Mouse (Mus musculus) gastrocnemius, postnatal 25 days (tissue): ENCODE results near the gene Lyrm1. TPM values are rescaled to one million over a fixed set of nuclear protein-coding genes. Genes with fewer than 3 reads are reported as not detected.

Source experiments
- DNase-seq: peaks from one replicate; pipeline ENCODE4 v3.0.0; 2022
- long read RNA-seq, 2 experiments: library from polyadenylated mRNA; stranded (forward); transcript quantifications; one replicate each; pipeline ENCODE4 v2.0.0; 2021
- total RNA-seq, 2 experiments: library from RNA; stranded (reverse); gene quantifications; 1 replicate in 1 of 2; 2 replicates in 1 of 2; pipeline ENCODE4 v1.2.3; 2021

The Lyrm1 gene
- total RNA-seq: 1 to 10 TPM; 8.5 to 8.9 TPM
- long read RNA-seq, experiment 1, transcript Lyrm1-204 (4 exons, 875 nt): major isoform, 5 of 16 reads
- long read RNA-seq, experiment 1, partial matches to known transcripts: 1 of 16 reads
- long read RNA-seq, experiment 1, other reads (novel, unspliced or antisense): 4 of 16 reads
- long read RNA-seq, experiment 2, partial matches to known transcripts: 1 of 10 reads
- long read RNA-seq, experiment 2, other reads (novel, unspliced or antisense): 4 of 10 reads

DNA sequence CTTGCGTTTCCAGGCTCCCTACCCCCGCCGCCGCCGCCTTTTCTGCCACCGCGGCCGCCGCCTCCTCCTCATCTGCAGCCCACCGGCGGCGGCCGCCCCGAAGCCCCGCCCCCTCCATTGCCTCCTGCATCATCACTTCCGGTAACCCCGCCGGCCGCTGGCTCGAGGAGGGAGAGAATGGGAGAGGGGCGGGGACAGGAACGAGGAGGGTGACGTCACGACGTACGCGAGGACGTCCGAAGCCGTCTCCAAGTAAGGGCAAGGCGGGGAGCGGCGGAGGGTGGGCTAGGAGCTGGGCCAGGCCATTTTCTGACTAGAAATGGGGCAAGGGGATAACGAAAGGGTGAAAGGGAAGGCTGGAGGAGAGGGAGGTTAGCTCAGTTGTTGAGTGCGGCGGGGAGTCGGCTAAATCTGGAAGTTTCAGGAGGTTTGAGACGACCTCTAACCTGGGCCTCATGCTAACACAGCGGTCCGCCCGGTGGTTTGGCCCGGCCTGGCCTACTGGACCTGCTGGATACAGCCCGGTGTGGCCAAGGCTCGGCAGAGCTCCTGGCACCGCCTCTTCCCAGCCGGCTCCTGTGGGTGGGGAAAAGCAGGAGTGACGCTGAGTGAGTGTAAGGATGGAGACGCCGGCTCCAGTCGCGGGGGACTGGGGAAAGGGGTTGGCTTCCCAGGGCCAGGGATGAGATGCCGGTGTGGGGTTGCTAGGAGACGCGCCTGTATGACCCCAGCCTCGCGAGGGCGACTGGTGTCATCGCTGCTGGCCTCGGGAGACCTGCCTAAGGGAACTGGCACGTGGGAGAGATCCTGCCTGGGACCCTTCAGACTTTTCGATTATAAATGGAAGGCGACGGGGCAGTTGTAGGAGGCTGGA, at the start of gene Lyrm1, which contains the start of gene Dcun1d3:
Gene Lyrm1 (plus strand): TSS at position 223 of the 874 bp plus-strand sequence.
Gene Dcun1d3 (minus strand): TSS at position 660 of the 874 bp plus-strand sequence.
- DNase-seq: peak; percentile 97

DNA sequence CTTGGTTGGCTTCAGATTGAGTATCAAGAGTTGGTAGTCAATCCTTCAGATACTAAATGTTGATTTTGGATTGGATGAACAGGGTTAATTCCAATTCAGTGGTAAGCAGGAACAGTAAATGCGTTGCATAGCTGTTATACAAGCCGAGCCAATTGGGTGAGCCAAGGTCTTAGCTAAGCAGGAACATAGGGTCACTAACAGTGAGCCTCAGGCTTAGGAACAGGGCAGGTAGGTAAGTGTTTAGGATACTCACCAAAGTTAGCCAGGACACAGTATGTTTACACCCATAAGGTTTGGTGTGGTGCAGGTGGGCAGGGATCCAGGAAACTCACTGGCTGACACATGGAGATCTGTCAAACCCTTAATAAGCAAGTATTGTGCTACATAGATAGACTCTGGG, 48.3 kb upstream of the Lyrm1 start:
- DNase-seq: no peak

DNA sequence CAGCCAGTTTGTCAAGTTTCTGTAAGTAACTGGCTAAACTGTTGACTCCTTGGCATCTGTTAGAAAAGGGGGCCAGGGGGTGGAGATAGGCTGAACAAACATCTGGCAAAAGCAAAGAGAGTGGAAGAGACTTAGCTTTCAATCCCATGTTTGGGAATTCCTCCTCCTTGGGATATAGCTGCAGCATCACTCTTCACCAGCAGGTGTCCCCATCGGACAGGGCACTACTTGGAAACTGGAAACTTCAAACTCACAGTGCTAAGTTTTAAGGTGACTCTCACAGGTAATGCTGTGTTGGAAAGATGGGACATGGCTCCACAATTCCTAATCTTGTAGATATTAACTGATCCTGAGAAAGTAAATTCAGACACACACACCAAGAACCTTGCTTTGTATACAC, 46.6 kb upstream of the Lyrm1 start:
- DNase-seq: peak; percentile 25

DNA sequence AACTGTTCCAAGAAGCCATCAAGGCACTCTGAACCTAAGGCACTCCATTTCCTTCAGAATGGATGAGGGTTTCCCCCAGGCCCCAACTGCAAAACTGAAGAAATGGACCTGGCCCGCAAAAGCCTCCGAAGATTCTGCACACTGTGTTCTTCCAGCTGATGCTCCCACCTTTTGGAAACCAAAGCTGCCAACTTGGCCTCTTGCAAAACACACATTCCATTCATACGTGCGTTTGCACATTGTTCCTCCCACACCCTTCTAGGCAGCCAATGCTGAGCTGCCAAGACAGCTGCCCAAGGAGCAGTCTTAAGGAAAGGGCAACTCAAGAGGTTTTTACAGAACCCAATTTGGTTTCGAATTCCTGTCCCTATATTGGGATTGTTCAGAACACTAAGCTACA, 44.9 kb upstream of the Lyrm1 start:
- peak; percentile 78 for DNase-seq

DNA sequence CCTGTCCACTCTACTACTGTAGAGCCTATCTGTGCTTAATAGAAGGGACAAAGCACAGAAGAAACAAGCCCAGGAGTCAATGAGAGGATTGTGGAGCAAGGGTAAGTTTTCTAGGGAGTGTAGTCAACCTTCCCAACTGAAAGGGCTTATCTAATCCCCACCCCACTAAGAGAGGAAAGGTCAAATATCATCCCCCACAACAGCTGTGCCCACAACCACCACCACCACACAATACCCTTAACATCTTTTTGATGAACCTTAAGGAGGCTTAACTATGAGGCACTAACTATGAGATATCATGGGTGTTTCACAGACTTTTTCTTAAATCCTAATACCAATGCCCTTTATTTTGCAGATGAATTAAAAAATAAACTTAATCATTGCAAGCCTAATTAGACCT, 43.2 kb upstream of the Lyrm1 start:
- DNase-seq: no peak

DNA sequence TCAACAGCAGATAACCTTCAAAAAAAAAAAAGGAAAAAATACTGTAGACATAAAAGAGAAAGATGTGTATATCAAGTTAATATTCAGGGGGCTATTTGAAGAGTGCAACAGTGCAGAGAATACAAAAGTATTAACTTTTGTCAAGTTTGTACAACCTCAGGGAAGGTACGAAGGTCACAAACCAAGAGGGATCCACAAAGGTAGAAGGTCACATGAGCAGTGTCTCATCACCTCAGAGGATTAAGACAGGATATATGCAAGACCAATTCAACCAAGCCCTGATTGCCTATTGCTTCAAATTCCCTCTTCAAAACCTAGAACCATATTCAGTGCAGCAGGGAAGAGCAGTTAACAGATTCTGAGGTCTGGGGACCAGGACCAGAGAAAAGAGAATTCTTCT, 42.5 kb upstream of the Lyrm1 start:
- no peak for DNase-seq

DNA sequence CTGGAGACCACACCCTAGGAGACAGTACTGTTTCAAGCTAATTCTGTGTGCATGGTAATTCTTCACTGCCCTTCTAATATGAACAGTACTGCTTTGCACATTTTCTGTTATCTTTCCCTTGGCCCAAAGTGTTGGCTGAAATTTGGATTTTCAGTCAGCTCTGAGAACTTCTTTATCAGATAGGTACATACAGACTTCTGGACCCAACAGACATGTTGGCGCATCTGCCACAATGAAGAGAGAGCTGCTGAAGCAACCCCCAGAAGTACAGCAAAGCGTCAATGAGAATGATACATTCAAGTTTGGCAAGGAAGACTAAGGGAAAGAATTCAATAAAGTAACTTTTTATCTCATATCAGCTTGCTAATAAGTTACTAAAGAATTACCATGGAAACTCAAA, 41.3 kb upstream of the Lyrm1 start:
- no peak for DNase-seq

DNA sequence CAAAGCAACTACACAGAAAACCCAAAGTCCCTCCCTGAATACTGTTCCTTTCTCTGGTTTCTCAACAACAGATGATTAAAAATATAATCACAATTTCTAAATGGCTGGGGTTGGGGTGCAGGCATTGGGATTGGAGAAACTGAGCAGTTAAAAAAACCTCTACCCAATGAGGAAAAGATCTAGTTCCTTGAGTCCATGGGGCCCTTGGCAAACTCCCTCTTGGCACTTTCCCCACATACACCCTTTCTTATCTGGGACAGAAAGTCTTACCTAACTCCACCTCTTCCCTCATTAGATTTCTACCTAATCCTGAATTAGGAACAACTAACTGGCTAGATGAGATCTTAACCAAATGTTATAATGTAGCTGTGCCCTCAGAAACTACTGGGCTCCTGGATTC, 40.6 kb upstream of the Lyrm1 start:
- DNase-seq: no peak

DNA sequence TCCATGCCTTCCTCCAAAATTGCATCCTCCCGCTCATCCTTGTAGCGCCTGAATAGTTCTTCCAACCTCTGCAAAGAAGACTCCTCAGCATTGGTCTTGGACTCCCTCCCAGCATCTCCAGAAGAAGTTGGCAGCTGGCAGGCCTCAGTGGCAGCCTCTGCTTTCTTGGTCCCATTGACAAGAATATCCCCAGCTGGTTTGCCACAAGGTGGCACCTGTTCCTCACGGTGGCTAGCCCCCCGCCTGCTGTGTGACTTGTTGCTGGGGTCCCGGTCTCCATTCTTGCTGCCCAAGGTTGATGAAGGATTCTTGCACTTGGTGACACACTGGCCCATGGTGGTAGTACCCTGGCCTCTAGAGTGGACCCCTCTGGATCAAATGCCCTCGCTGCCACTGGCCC, 36.2 kb upstream of the Lyrm1 start:
- DNase-seq: no peak

DNA sequence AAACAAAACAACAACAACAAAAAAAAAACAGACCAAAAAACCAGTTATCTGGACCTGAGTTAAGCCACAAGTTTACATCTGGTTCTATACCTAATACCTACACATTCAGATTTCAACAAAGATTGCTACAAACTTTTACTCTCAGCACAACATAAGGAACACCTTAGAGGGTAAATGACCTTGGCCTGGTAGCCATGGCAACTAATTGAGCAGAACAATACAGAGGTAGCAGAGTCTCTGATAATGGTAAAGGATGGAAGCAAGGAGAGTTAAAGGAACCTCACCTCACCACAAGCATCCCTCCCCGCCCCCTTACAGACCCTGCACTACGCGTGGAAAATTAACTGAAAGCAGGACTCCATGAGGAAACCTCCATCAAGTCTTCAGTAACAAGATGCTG, 35.5 kb upstream of the Lyrm1 start:
- no peak for DNase-seq

DNA sequence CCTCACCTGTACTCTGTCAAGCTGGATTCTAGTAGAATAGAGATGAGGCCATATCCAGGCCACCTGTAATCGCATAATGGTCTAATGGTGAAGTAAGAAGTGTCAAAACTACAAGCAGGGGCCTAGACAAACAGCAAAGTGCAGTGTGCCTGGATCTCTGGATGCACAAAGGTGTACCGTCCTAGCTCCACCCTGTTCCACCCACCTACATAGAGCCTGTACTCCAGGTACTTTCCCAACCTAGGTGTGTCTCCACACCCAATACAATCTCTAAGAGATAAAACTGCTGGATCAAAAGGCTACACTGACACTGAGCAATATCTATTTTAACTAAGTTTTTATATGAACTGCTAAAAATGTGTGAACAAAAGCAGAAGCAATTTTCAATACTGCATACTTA, 35.1 kb upstream of the Lyrm1 start:
- DNase-seq: no peak

DNA sequence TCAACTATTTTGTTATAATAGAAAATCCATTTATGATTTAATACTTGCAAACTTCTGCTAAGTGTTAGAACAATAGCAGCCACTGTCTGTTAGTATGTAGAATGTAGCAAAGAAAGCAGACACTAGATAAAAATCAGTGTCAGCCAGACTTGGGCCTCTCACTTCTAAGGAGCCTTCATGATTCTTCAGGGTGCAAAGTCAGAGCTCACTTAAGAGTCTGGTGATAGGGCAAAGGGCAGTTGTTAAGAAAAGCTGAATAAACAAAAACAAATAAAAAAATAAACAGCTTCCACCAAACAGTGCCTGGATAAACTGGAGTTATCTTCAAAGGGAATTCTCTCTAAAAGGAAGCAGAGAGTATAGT, 34.7 kb upstream of the Lyrm1 start:
- no peak for DNase-seq

DNA sequence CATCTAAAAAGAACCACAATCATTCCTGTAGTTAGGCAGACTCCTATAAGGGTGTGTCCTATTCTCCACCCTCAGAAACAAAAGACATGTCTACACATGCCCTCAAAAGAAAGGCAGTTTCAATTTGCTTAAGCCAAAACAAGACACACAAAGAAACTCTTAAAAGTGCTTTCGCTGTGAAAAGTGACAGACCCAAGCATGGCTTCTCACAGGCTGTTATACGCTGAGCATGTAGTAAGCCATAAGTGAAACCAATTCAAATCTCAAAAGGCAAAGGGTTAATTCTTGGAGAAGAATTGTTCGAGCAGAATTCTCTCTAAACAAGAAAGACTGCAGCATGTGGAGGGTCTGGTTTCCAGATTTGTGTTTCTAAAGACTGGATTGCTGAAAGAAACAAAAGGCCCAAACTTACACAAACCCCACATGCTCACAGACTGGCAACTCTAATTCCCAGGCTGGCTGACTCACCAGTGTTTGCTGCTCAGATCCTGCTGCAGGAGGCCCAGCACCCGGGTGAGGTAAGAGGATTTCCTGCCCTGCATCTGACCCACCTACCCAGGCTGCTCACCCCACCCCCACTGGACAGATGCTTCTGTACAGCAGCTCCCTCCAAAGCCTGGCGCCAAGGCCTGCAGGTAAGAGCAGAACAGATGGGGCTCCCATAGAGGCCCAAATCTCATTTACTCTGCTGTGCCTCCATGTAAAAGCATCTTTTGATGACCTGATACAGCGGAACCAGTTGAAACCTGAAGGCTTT, 34.1 kb upstream of the Lyrm1 start:
- peak; percentile 36 for DNase-seq

DNA sequence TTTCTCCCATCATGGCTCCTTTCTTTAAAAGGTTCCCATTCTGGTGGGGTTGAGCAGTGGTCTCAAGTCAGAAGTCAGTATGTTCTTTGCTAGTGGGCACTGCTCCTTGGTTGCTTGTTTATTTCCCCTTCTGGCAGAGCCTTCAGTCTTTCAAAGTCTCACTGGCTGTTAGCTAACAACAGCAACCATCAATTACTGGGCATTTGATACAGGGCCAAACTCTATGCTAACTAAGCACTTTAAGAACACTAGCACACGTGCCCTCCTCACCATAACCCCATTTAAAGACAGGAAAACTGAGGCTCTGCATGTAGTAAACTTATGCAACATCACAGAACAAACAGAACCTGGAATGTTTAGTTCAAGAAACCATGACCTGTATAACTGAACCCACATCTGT, 33.5 kb upstream of the Lyrm1 start:
- DNase-seq: no peak

DNA sequence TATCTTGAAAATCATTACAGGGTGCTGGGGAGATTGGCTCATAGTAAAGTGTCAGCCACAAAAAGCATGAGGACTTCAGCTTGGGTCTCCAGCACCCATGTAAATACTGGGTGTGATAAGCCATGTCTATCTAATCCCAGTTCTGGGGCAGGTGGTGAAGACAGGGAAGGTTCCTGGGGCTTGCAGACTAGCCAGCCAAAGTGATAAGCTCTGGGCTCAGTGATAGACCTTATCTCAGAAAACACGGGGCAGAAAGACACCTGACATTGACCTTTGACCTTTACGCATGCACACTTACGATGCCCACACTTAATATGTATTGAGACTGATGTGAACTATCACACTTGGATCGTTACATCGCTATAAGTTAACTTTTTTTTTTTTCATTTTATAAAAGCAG, 31.2 kb upstream of the Lyrm1 start:
- DNase-seq: no peak

DNA sequence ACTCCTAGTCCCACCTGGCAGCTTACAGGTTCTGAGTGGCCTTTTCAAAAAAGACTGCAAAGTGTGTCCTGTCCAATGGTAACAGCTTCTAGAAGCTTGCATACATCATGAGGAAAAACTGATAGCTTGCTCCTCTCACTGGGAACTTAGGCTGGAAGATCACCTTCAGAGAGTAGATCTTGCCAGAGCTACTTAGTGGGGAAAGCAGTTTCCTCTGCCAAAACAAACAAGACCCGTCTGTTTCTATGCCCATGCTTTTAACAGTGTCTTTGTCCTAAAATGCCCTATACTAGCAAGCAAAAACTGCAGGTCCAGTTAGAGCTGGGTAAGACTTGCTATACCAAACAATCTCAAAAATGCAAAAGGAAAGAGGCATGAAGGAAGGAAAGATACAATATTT, 29.5 kb upstream of the Lyrm1 start:
- DNase-seq: no peak

DNA sequence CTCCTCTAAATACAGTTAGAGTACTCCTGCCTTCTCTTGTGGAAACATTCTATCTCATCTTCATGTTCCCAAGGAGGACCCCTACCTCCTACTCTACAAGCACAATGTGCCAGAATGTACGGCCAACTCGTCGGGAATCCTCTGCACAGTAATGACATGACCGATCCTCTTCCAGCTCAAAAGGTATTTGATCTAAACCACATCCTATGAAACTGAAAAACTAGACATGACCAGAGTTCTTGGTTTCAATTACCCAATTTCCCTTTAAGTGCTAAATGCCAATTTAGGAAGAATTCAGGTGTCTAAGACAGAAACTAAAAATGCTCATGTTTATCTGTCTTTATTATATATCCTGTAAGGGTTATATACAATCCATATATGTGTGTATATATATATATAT, 23.5 kb upstream of the Lyrm1 start:
- no peak for DNase-seq

DNA sequence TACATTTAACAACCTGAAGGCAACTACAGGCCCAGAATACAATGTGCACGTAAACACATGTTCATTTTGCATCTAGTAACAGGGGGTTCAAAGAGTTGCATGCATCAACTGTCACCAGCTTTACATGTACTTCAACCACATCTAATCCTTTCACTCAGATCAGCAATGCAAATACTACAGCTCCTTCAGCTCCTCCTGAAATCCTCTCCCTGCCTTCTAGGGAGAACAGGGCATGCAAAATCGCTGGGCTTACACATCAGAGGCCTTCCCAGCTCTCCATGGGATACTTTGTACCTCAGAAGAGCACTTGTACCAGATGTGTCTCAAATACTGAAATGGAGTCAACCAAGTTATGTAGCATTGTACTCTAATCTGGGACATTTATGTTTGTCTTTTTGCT, 22.6 kb upstream of the Lyrm1 start:
- DNase-seq: no peak

DNA sequence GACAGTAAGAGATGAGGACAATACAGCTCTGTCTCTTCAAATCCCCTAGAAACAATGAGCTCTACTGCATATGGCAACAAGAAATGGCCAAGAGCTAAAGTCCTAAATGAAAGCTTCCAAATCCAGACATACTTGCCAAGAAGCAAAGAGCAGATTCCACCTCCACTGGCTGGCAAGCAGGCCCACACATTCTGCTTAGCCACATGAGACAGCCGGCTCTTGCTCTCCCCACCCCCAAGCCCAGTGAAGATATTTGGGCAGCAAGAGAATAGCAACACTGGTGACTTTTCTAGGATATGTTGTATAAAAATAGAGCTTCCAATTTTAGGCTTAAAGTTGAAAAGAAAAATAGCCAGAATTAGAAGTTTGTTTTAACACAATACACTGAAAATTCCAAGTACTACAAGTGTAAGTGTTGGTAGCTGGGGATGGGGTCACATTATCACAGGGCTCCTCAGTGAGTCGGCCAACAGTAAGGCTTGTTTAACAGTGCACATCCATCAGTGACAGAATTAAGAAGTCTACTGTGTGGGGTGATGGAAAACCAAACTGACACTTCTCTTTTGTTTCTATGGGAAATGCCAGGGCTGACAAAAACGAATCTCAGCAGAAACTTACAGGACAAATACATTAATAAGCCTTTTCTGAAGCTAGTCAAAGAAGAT, 19.8 kb upstream of the Lyrm1 start:
- DNase-seq: no peak

DNA sequence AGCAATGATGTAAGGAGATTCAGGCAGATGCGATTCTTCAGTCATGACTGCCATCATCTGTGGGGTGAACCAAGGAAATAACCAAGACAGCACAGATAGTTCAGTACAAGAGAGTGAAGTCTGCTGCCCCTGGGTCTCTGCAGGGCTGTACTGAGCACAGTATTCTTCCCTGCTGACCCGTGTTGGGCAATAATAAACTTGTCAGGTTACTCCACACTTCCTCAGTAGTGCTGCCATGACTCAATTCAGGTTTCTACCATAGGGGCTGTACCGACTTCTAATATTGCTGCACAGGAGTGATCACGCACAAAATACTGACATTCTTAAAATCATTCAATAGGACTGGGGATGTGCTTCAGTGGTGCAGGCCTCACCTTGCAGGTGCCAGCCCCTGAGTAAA, 16.5 kb upstream of the Lyrm1 start:
- no peak for DNase-seq

DNA sequence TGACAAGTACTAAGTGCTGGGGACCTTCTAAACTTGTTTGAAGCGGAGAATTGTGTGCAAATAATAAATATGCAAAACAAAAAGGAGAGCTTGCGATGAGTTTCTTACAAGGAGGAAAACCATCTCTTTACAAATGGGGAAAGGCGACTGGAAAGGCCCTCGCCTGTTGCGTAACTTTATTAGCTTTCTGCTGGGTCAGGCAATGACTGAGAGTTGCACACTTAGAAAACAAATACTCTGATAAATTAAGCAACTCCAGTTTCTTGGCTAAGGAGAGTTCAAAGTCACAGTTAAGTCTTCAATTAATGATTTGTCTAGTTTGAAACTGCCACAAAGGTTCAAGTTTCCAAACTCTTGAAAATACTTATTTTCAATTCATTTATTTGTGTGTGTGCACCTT, 15.3 kb upstream of the Lyrm1 start:
- no peak for DNase-seq

DNA sequence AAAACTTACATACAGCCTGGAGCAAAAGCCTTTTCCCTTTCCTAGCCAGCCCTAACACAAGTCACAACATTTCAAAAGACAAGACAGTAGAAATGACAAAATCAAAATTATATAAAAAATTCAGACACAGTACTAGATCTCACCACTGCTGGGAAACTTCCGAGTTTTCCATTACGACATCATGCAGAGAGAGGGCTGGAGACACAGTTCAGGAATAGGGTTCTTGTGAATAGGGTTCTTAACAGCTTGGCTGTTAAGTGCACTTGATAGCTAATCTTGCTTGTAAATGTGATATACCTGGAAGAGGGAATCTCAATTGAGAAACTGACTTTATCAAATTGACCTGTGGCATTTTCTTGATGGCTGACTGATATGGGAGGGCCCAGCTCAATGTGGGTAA, 14.4 kb upstream of the Lyrm1 start:
- DNase-seq: no peak

DNA sequence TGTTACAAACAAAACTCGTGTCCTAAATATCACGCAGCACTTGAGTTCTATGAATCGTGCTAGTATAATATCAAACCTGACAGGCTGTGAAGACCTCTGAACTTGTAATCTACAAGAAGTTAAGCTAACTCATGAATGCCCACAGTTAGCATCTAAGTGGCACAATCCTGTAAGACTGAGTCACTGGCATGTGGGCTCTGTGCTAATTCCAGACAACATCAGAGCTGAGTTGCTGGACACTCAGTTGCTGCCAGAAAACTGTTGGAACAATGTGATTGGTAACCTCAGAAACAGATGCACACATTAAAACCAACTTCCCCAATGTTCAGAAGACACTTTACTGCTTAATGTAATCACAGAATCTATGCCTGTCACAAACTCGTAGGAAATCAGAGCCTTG, 7.8 kb upstream of the Lyrm1 start:
- DNase-seq: no peak
